Comparison of ENCODE assay signal across 24 mouse cellular contexts in genomic region chr7:30821532-30821931, GRCm38 (mm10). TPM values are rescaled to one million over a fixed set of nuclear protein-coding genes. Genes with fewer than 3 reads are reported as not detected.
DNase-seq lines count a peak whose midpoint lies in the region; ATAC-seq and TF ChIP-seq lines count a peak whose summit lies in the region.
"Had no signal": no experiment of that assay in that cellular context is flagged by ENCODE, and none has a peak within 500 bp of the region (broad histone marks: within the 10 kb centered on the region; RNA-seq: fewer than 3 reads in every experiment).

No protein-coding gene starts in this region.

- ATAC-seq in stomach, embryonic 14.5 days (ENCODE audit: insufficient number of reproducible peaks, insufficient read depth, low FRiP score, low read depth), result no peak
- no peak for ATAC-seq in stomach, postnatal 0 days (ENCODE audit: low FRiP score, low TSS enrichment)
- ATAC-seq: forebrain, embryonic 16.5 days; hindbrain, embryonic 16.5 days had no signal

- H3K79me2 ChIP-seq in heart, adult 2 months (replicated peaks; ENCODE audit: control insufficient read depth, insufficient read depth, low read length), result no peaks in the 10 kb centered on the region

- H3K4me1 ChIP-seq in heart, adult 2 months (ENCODE audit: control insufficient read depth, insufficient read depth, low read length), result no peaks in the 10 kb centered on the region
- H3K4me1 ChIP-seq in stomach, embryonic 14.5 days (ENCODE audit: control insufficient read depth, insufficient read depth, low read length), result peaks cover 9% of the 10 kb centered on the region; the same call in 1 of the 2 replicates
- H3K4me1 ChIP-seq in stomach, postnatal 0 days (replicated peaks; ENCODE audit: control insufficient read depth, insufficient read depth), result no peaks in the 10 kb centered on the region
- H3K4me1 ChIP-seq: embryonic facial prominence, embryonic 15.5 days; heart, embryonic 15.5 days; midbrain, embryonic 10.5 days had no signal

- no peak for TF ChIP-seq POLR2A in heart, adult 2 months (IDR thresholded peaks at IDR 0.05; ENCODE audit: insufficient read depth, low read depth, low read length)

- H3K27ac ChIP-seq in heart, adult 2 months, result peak overlapping the region; percentile 17; the same call in 1 of the 2 replicates
- H3K27ac ChIP-seq in stomach, embryonic 14.5 days (ENCODE audit: low read length), result peak overlapping the region; percentile 52; the same call in 1 of the 2 replicates
- H3K27ac ChIP-seq in stomach, postnatal 0 days (replicated peaks), result no peak overlapping the region
- no peak overlapping the region for H3K27ac ChIP-seq in gastrocnemius, adult 2 months
- H3K27ac ChIP-seq: embryonic facial prominence, embryonic 15.5 days; heart, embryonic 15.5 days; left cerebral cortex, adult 2 months; midbrain, embryonic 10.5 days had no signal

- no peak for DNase-seq in heart, adult 2 months
- DNase-seq in heart, adult 8-10 months (ENCODE audit: low spot score), result no peak
- no peak for DNase-seq in stomach, postnatal 0 days (ENCODE audit: low spot score)
- peak; percentile 42 for DNase-seq in kidney, postnatal 14 days
- no peak for DNase-seq in gastrocnemius, adult 2 months
- DNase-seq in c-Kit-positive CD71-positive TER-119-positive erythroid progenitor cells, embryonic 14.5 days (ENCODE audit: low spot score), result no peak
- DNase-seq: cerebellum, adult 11 months; cerebellum, postnatal 10 days; layer of hippocampus, adult 9-11 months; left cerebral cortex, postnatal 4 days; liver; lung, adult 18-20 months had no signal

- intact Hi-C loops in heart, adult 2 months (cut with DNase I), result no loop called here
- intact Hi-C loops in gastrocnemius, adult 2 months (cut with DNase I), result no loop called here

- TF ChIP-seq EP300 in heart, adult 2 months (IDR thresholded peaks at IDR 0.05; ENCODE audit: insufficient read depth, low read depth, low read length), result no peak
- TF ChIP-seq EP300 in stomach, postnatal 0 days (optimal IDR thresholded peaks at IDR 0.05), result no peak

- TF ChIP-seq CTCF in heart, adult 2 months (IDR thresholded peaks at IDR 0.05), result no peak
- TF ChIP-seq CTCF in stomach, postnatal 0 days (IDR thresholded peaks at IDR 0.05; ENCODE audit: low read depth), result no peak
- TF ChIP-seq CTCF in gastrocnemius, adult 2 months (IDR thresholded peaks at IDR 0.05), result no peak

- H3K27me3 ChIP-seq in heart, adult 2 months (ENCODE audit: control insufficient read depth, insufficient read depth, low read length), result no peaks in the 10 kb centered on the region; the same call in 1 of the 2 replicates
- H3K27me3 ChIP-seq in stomach, embryonic 14.5 days (ENCODE audit: control insufficient read depth, insufficient read depth, low read length), result no peaks in the 10 kb centered on the region
- H3K27me3 ChIP-seq in stomach, postnatal 0 days (ENCODE audit: control insufficient read depth, insufficient read depth, low read length), result no peaks in the 10 kb centered on the region
- H3K27me3 ChIP-seq: embryonic facial prominence, embryonic 15.5 days had no signal

- no peak overlapping the region for H3K9ac ChIP-seq in heart, adult 2 months (ENCODE audit: low read depth, low read length)
- H3K9ac ChIP-seq in stomach, embryonic 14.5 days (replicated peaks; ENCODE audit: low read depth, low read length), result no peak overlapping the region
- H3K9ac ChIP-seq in stomach, postnatal 0 days (ENCODE audit: low read length), result no peak overlapping the region; the same call in 1 of the 2 replicates
- H3K9ac ChIP-seq: embryonic facial prominence, embryonic 15.5 days; heart, embryonic 15.5 days had no signal

- H3K36me3 ChIP-seq in heart, adult 2 months (ENCODE audit: control insufficient read depth, insufficient read depth, low read length), result no peaks in the 10 kb centered on the region
- H3K36me3 ChIP-seq in stomach, embryonic 14.5 days (ENCODE audit: control insufficient read depth, insufficient read depth, low read length), result no peaks in the 10 kb centered on the region
- H3K36me3 ChIP-seq in stomach, postnatal 0 days (ENCODE audit: control insufficient read depth, insufficient read depth, low read length), result no peaks in the 10 kb centered on the region
- H3K36me3 ChIP-seq: embryonic facial prominence, embryonic 15.5 days; heart, embryonic 15.5 days; midbrain, embryonic 10.5 days had no signal

- H3K4me2 ChIP-seq in stomach, embryonic 14.5 days (replicated peaks; ENCODE audit: low read depth, low read length), result no peak overlapping the region
- H3K4me2 ChIP-seq in stomach, postnatal 0 days (replicated peaks; ENCODE audit: low read depth), result no peak overlapping the region
- H3K4me2 ChIP-seq: embryonic facial prominence, embryonic 15.5 days; heart, embryonic 15.5 days had no signal

- H3K4me3 ChIP-seq in heart, adult 2 months, result no peak overlapping the region
- H3K4me3 ChIP-seq in stomach, embryonic 14.5 days (ENCODE audit: low read depth, low read length), result no peak overlapping the region
- H3K4me3 ChIP-seq in stomach, postnatal 0 days (ENCODE audit: low read depth, low read length), result no peak overlapping the region
- no peak overlapping the region for H3K4me3 ChIP-seq in gastrocnemius, adult 2 months
- H3K4me3 ChIP-seq: embryonic facial prominence, embryonic 15.5 days; heart, embryonic 15.5 days; left cerebral cortex, adult 2 months; midbrain, embryonic 10.5 days had no signal

- no peaks in the 10 kb centered on the region for H3K9me3 ChIP-seq in stomach, embryonic 14.5 days (ENCODE audit: control insufficient read depth, low read depth, low read length)
- no peaks in the 10 kb centered on the region for H3K9me3 ChIP-seq in stomach, postnatal 0 days (ENCODE audit: control insufficient read depth, low read length)
- H3K9me3 ChIP-seq: embryonic facial prominence, embryonic 15.5 days; heart, embryonic 15.5 days; midbrain, embryonic 10.5 days had no signal

- 50% methylated on average over 5 of the region's 5 CpGs for WGBS in heart, adult 2 months
- 65% methylated on average over 5 of the region's 5 CpGs for whole genome bisulfite sequencing in stomach, embryonic 14.5 days
- WGBS in stomach, postnatal 0 days, result 61% methylated on average over 5 of the region's 5 CpGs

RNA-seq across cellular contexts. Expression of gene Ffar2, which starts 2.0 kb away (rescaled TPM):
- not detected for total RNA-seq in heart, adult 2 months (2021)
- 0.18 and 0.61 TPM in 2 replicates for polyA plus RNA-seq in heart, adult 2 months (2012; rRNA removed)
- total RNA-seq in heart, adult 8-10 months (2022), result under 1 TPM in 2 of 4 experiments, not detected in 2; 0.25 to 0.46 TPM
- polyA plus RNA-seq in stomach, embryonic 14.5 days (2014; fragmentation: Nextera tagmentation; extraction: Ambion mirVana), result 0.55 and 3.4 TPM in 2 replicates
- 1.7 TPM in 2 replicates for polyA plus RNA-seq in stomach, postnatal 0 days (2015; fragmentation: Nextera tagmentation; extraction: Ambion mirVana)
- under 1 TPM in 1 of 2 experiments, not detected in 1; 0.14 TPM for total RNA-seq in gastrocnemius, adult 2 months (2021)
- total RNA-seq: left cerebral cortex, adult 2 months; left cerebral cortex, postnatal 4 days; midbrain, postnatal 0 days had no signal
- polyA plus RNA-seq: embryonic facial prominence, embryonic 15.5 days; forebrain, embryonic 16.5 days; midbrain, embryonic 10.5 days had no signal

RNA-seq across cellular contexts. Expression of gene Krtdap, which starts 33.8 kb away (rescaled TPM):
- not detected for total RNA-seq in heart, adult 2 months (2021)
- not detected in 2 replicates for polyA plus RNA-seq in heart, adult 2 months (2012; rRNA removed)
- total RNA-seq in heart, adult 8-10 months (2022), result not detected
- 9.2 and 20.2 TPM in 2 replicates for polyA plus RNA-seq in stomach, embryonic 14.5 days (2014; fragmentation: Nextera tagmentation; extraction: Ambion mirVana)
- 12,744 and 13,054 TPM in 2 replicates for polyA plus RNA-seq in stomach, postnatal 0 days (2015; fragmentation: Nextera tagmentation; extraction: Ambion mirVana)
- total RNA-seq in gastrocnemius, adult 2 months (2021), result under 1 TPM in 1 of 2 experiments, not detected in 1; 0.78 TPM
- total RNA-seq: heart, adult 18-20 months; hematopoietic stem cell, adult 5-6 weeks; left cerebral cortex, adult 2 months; left cerebral cortex, postnatal 4 days; neutrophil, adult 5-6 weeks had no signal
- polyA plus RNA-seq: forebrain, embryonic 16.5 days; midbrain, embryonic 10.5 days had no signal

RNA-seq across cellular contexts. Expression of gene Ffar3, which starts 34.4 kb away (rescaled TPM):
- total RNA-seq in heart, adult 2 months (2021), result not detected
- polyA plus RNA-seq in heart, adult 2 months (2012; rRNA removed), result not detected in 2 replicates
- not detected for total RNA-seq in heart, adult 8-10 months (2022)
- polyA plus RNA-seq in stomach, embryonic 14.5 days (2014; fragmentation: Nextera tagmentation; extraction: Ambion mirVana), result 0.41 TPM in 1 of 2 replicates, not detected in the other
- 0.22 and 0.30 TPM in 2 replicates for polyA plus RNA-seq in stomach, postnatal 0 days (2015; fragmentation: Nextera tagmentation; extraction: Ambion mirVana)
- total RNA-seq in gastrocnemius, adult 2 months (2021), result not detected
- total RNA-seq: heart, adult 18-20 months; hematopoietic stem cell, adult 5-6 weeks; left cerebral cortex, adult 2 months; left cerebral cortex, postnatal 4 days; midbrain, postnatal 0 days had no signal
- polyA plus RNA-seq: embryonic facial prominence, embryonic 15.5 days; forebrain, embryonic 16.5 days; heart, embryonic 15.5 days; midbrain, embryonic 10.5 days; midbrain, postnatal 0 days had no signal

RNA-seq across cellular contexts. Expression of gene Ffar1, which starts 39.8 kb away (rescaled TPM):
- not detected for total RNA-seq in heart, adult 2 months (2021)
- polyA plus RNA-seq in heart, adult 2 months (2012; rRNA removed), result 0.20 TPM in 1 of 2 replicates, not detected in the other
- total RNA-seq in heart, adult 8-10 months (2022), result not detected
- polyA plus RNA-seq in stomach, embryonic 14.5 days (2014; fragmentation: Nextera tagmentation; extraction: Ambion mirVana), result not detected in 2 replicates
- polyA plus RNA-seq in stomach, postnatal 0 days (2015; fragmentation: Nextera tagmentation; extraction: Ambion mirVana), result 0.04 and 0.06 TPM in 2 replicates
- total RNA-seq in gastrocnemius, adult 2 months (2021), result not detected
- total RNA-seq: adrenal gland, adult 18-20 months; hematopoietic stem cell, adult 5-6 weeks; left cerebral cortex, adult 2 months; left cerebral cortex, postnatal 4 days; midbrain, postnatal 0 days had no signal
- polyA plus RNA-seq: embryonic facial prominence, embryonic 15.5 days; forebrain, embryonic 16.5 days; heart, embryonic 15.5 days; hindbrain, embryonic 16.5 days; midbrain, embryonic 10.5 days; midbrain, postnatal 0 days had no signal

RNA-seq across cellular contexts. Expression of gene Dmkn, which starts 58.0 kb away (rescaled TPM):
- 1 to 10 TPM in 1 of 2 experiments, under 1 TPM in 1; 0.84 to 1.6 TPM for total RNA-seq in heart, adult 2 months (2021)
- polyA plus RNA-seq in heart, adult 2 months (2012; rRNA removed), result 7.2 and 8.8 TPM in 2 replicates
- total RNA-seq in heart, adult 8-10 months (2022), result 1 to 10 TPM in 3 of 4 experiments, under 1 TPM in 1; 0.82 to 1.7 (median 1.4) TPM
- 5.9 and 14.6 TPM in 2 replicates for polyA plus RNA-seq in stomach, embryonic 14.5 days (2014; fragmentation: Nextera tagmentation; extraction: Ambion mirVana)
- polyA plus RNA-seq in stomach, postnatal 0 days (2015; fragmentation: Nextera tagmentation; extraction: Ambion mirVana), result 1,959 and 2,038 TPM in 2 replicates
- 1 to 10 TPM in 1 of 2 experiments, under 1 TPM in 1; 0.98 to 1.2 TPM for total RNA-seq in gastrocnemius, adult 2 months (2021)
- total RNA-seq: hematopoietic stem cell, adult 5-6 weeks; neutrophil, adult 5-6 weeks had no signal
- polyA plus RNA-seq: midbrain, embryonic 10.5 days had no signal

Comparison
In these comparisons a context has a peak if more than half of its experiments do, and no peak if none do; other contexts are left out.
1. H3K27ac ChIP-seq: peak in heart, adult 2 months (single experiment) and stomach, embryonic 14.5 days (single experiment); none in stomach, postnatal 0 days (single experiment) and gastrocnemius, adult 2 months (single experiment).